Mouse (Mus musculus) right cerebral cortex, postnatal 36 days (tissue): ENCODE measurements at regions not wholly inside any gene's neighbourhood (a gene's known extent, or its start where the extent isn't known, plus 50 kb on each side); places are given as distances from the start of the nearest gene placed in this dataset.

Experiments used
- DNase-seq, 2 experiments: peaks; one replicate each; pipeline ENCODE4 v3.0.0; 2022; ENCODE audit warnings: low spot score in 2 of 2, mixed read lengths in 1 of 2

DNA sequence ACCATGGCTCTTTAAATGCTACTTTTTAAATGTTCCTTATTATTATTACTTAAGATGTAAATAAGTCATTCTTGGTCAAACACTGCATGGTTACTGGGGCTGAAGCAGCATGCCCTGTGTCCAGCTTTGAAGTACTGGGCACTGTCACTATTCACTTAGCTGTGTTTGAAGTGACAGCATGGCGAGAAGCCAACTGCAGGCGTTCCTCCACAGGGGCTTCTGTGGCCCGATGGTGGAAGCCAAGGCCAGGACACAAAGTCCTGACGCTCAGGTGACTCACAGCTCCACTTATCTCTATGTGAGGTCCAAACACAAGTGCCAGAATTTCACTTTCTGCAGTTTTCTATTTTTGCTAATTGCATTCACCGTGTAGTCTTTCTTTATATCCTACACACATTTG is 65.3 kb downstream of the Cdca7 start:
- no peak for DNase-seq

DNA sequence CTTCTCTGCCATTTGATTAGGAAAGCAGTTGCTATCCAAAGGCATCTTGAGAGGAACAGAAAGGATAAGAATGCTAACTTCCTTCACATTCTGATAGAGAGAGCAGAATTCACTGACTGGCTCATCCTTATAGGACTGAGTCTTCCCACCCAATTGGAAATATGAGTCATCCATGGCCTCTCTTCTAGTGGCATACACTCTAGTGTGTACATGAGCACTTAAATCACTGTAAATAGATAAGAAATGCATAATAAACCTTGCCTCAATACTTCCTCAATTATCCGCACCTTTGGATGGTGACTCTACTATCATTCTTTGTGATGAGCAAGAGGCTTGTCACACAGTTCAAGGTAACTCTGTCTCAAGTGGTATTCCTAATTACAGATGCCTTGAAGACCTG is 69.5 kb downstream of the Cdca7 start:
- DNase-seq = no peak

DNA sequence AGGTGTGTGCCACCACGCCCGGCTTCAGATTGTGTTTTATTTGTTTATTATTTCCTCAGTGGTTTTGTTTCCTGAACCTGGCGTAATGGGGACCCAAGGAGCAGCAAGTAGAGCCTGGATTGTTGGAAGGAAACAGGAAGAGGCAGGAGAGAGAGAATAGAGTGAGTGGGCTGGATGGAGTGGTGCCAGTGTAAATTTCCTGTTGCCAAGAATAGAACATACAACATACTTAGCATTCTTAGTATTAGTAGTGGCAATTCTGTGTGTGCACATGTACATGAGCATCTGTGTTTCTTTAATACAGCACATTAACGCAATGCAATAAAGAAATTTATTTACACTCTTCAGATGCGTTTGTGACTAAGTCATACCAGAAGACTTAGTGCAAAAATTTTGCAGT is 70.5 kb downstream of the Cdca7 start:
- DNase-seq = no peak

DNA sequence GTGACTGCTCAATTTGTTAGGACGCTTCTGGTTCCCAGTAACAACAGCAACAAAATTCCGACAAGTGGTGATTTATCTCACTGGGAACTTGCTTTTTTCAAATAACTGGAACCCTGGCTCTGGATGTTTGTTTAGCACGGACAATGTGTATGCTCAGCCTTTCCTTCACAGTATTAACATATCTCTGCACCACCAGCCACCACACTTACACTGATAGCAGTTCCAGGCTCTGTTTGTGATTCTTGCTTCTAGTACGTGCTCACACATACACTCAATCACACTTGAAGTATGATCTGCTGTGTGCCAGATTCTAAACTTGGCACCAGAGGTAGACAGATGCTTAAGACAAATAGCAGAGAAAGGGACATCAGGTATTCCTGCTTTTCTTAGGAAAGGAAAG is 71.0 kb downstream of the Cdca7 start:
- DNase-seq = no peak

DNA sequence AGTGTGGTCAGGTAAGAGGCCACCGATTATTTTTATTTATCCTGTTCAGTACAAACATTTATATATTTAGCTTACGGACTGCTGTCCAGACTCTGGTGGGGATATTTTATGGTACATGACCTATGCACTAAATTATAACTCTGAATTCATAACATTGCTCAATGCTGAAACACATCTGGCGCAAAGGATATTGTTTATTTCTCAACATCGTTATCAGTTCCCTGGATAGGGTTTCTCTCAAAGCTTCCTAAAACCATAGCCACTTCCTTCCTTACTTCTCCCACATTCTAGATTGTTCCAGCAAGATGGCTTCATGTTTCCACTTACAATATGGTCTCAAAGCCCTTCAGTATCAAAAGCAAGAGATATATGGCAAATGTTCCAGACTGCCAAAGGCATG is 75.3 kb downstream of the Cdca7 start:
- DNase-seq = no peak

DNA sequence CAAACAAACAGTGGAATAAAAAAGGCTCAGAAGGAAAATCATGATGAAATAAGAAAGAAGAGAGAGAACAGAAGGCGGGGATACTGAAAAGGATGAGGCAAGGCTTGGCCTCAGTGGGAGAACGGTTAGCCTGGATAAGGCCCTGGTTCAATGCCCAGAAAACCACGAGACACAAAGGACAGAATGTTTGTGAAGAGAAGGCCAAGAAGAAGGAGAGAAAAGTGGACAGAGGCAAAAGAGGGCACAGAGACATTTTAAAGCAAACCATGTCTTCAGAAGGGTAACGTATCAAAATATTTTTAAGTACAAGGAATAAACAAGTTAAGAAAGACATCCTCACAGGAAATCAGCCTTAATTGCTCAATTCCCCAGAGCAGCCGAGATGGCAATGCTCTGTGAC is 78.6 kb downstream of the Cdca7 start:
- no peak for DNase-seq

DNA sequence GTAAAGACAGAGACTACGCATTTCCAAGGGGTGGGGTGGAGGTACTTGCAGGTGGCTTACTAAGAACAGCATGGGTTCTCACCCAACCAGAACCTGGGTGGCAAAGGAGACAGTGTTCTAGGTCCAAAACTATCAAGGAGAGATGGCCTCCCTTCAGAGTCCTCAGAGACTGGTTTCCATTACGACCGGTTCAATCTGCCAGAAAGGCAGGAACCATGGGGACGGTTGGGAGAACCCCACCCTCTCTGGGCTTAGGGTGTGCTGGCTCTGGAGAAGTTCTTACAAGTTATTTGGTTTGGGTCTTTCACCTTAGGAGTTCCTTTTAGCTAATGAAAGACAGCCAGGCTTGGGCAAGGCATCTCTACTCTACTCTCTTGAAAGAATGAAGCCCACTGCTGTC is 79.2 kb downstream of the Cdca7 start:
- DNase-seq = no peak

DNA sequence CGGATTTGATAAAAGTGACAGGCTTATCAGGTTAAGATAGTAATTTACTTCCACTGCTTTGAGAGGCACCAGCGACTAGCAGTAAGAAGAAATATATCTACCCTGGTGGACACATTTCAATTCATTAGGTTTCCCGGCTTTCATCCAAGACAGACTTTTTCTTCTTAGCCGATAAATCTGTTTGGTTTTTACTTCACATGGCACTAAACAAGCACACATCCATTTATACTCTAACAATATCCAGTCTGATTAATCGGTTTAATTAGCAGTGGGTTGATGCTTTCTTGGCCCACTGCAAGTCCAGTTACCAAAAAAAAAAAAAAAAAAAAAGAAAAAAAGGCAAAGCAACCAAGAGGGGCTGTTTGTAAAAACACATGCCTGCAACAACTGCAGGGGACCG is 79.6 kb downstream of the Cdca7 start:
- no peak for DNase-seq

DNA sequence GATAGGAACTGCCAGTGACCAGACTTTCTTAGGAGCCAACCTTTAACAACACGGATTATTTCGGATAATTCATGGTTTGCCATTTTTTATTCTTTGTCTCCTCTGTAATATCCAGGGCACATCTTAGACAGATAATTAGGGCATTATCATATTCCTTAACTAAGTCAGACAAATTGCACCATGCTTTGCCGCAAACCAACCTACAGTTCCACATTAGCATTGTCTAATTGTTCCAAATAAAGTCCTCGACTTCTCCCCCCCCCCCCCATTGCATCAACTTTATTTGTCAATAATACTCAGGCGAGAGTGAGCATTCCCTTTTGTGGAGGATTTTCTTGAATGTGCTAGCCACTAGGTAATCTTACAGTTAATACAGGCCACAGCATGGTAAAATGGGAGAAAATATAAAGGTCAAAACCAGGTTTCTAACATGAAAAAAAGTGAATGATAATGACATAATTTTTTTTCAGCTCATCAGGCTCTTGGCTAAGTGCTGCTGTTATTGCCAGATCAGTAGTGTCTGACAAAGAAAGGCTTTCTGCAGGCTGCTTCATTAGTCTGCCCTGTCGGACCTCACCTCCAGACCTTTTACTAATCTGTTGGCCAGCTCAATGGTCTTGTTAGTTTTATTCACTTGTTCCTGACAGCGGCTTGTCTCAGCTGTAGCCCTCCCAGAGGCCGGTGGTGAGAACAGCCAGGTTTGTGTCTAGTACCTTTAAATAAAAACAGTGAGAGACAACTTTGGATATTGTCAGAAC is 80.3 kb downstream of the Cdca7 start:
- no peak for DNase-seq

DNA sequence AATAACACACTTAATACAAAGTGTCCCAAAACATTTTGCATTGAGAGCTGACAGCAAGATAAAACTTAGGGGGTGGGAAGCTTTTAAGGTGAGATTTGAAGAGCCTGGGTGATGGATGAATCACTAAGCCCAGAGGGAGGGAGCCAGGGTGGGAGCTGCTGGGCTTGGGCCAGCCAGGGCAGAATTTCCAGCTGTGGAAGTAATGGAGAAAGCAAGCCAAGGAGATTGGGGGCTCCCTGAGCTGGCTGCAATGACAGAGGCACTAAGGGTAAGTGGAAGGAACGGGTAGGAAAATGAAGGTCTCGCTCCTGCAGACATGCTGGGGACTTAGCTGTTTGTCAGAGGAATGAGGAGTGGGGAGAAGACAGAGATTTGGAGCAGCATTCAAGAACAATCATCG is 81.2 kb downstream of the Cdca7 start:
- no peak for DNase-seq

DNA sequence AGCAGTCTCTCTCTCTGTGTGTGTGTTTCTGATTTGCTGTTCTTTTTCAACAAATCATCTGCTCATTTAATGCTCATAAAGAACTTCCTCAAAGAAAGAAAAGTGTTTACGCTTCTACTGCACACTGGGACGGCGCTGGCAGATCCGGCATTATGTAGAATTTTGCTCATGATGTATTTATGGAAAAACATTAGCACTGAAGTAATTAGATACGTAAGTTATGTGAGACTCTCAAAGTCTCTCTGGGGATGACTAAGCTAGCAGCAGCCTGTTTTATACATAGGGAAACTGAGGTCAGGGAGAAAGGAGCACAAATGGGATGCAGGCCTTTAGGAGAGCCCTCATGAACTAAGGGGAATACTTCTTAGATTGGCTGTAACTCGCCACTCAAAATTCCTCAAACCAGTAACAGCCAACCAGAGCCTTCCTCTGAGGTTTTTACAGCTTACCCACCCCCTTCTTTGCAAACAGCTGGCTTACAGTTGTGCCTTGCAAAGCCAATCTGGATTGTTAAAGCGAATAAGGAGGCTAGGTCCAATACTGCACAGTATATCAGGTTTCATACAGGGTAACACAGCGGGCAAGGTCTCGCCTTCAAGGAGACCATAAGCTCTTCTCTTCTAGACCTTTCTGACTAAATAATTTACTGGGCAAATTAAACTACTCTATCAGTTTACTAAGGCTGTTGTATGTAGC is 81.8 kb downstream of the Cdca7 start:
- no peak for DNase-seq

DNA sequence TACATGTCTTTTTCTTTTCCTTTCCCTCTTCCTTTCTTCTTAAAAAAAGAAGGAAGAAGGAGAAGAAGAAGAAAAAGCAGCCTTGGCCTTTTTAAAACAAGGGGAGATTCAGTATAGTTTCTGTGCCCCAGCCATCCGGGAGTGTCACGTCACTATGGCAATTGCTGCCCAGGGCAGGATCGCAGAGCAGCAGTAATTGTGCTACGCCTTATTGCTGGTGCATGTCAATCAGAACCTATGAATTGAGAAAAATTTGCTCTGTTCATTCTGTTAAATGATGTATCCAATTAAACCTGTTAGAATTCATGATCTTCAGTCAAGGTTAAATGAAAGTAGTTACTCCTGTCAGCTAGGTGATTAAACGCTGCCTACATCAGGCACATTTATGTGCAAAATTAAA is 85.4 kb downstream of the Cdca7 start:
- no peak for DNase-seq

DNA sequence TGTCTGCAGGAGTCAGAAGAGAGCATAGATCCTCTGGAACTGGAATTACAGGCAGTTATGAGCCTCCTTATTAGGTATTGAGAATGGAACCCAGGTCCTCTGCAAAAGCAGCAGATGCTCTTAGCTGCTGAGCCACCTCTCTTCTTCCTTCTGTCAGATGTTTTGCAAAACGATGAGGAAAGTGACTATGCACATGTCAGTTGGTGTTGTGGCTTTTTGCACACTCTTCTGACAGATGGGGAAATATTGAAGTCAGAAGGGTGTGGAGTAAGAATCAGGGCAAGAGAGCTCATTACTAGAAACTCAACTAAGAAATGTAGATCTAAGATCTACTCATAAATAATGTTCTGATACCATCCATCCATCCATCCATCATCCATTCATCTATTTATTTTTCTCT is 102.4 kb downstream of the Cdca7 start:
- no peak for DNase-seq

DNA sequence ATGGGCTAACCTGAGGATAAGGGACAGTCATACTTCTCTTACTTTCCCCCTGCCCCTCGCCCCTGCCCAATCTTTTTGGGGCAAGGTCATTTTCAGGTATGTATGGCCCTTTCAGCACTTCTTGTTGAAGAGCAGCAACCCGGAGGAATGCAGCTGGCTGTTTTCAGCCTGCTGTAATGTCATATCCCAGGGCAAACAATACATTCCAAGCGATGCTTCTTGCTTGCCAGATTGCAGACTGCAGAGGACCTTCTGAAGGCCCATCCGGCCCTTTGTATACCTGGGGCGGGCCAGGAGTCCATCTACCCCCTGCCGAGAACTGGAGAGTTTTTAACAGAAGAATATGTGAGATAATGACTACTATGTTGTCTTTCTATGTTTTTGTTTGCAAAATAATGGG is 105.2 kb downstream of the Cdca7 start:
- DNase-seq = no peak

DNA sequence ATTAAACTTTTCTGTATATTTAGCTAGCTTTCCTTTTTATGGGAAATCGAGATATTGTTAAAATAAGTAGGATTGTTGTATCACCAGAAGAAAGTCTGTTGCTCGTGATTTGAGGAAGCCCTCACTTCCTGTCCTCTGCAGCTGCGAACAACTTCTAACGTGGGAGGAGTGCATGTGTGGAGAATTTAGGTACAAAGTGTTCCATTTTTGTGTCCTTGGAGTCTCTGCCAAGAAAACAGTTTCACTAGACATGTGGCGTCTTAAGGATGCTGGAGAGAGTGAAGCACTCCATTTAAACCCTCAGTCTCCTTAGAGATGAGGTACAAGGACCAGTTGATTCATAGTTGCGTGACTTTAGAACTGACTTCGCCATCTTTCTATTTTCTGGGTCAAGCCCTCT is 112.9 kb downstream of the Cdca7 start:
- peak; percentile 20 to 69 for DNase-seq

DNA sequence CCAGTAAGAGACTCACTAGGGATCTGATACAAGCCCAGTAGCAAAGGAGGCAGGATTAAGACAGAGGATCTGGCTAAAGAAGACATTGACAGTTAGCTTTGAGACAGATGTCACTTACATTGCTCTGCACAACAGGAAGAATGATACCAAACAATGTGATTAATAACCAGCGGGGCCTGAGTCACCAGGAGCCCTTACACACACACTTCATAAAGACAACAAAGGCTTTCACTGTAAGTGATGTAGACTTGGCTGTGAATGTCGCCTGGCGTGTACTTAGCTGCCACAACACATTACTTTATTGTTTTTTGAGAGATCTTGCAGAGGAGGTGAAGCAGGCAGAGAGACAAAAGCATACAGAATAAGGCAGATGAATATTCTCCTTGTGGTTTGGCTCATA is 116.1 kb downstream of the Cdca7 start:
- no peak for DNase-seq

DNA sequence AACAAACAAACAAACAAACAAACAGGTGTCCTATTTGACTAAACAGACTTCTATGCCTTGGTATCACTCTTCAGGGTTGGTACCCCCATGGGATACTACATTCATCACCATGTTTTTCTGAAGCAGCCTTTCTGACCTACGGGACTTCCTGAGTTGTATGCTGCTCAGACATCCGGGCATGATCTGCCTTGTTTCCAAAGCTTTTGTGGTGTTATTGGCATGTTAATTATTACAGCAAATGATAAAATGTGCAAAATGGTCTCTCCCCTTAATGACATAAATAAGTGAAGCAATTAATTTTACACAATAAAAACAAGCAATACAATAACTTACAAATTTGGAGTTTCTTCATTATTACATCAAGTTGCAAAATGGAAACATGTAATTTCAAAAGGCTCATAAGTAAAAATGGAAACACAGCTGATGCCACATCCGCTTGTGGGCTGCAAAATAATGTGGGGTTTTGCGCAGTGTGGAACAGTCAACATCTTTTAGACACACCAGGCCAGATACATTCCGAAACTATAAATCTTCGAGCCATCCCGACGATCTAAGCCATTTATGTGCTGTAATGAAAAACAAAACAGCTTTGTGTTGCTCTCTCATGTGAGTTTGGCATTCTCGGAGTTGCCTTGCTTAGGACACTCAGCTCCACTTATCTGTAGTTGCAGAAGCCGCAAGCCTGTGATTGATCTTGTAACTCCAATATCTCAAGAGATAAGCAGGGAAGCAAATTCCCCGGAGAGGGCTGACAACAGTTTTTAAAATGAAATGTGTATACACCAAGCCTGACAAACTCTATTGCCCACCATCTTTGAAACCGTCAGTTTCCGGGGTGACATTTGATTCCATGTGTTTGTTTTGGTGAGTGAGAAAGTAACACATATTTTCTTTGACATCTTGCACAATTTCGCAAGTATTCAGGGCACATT is 121.3 kb downstream of the Cdca7 start:
- no peak for DNase-seq

DNA sequence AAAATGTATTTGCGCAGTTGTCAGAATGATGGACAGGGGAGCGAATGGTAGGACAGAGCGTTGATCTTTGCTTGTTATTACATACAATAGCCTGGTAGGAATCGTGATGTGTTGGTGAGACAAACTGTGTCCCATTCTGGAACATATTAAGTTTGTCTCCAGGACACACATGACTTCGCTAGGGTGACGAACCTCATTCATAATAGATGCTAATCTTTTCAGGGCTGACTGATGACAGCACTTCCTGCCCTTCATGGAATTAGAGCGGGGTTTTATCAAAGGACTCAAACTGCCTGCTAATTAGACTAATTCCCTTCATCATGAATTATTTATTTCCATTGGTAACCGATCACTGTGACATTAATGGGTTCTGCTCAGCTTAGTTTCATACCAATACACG is 122.0 kb downstream of the Cdca7 start:
- no peak for DNase-seq

DNA sequence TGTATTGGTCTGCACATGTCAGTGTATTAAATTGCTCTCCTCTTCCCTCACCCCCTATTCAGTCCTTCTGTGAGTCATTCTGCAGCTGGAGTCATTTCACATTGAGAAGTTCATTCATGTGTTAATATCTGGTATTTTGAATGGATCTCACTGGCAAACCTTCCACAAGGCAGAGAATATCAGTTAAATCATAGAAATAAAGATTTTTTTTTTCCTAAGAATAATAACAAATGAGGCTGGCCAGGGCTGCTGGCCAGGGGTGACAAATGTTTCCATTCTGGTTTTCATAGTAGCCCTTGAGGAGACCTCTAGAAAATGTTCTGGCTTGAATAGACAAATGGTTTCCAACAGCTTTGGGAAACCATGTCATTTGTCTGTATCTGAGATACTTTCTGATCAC is 124.8 kb downstream of the Cdca7 start:
- no peak for DNase-seq

DNA sequence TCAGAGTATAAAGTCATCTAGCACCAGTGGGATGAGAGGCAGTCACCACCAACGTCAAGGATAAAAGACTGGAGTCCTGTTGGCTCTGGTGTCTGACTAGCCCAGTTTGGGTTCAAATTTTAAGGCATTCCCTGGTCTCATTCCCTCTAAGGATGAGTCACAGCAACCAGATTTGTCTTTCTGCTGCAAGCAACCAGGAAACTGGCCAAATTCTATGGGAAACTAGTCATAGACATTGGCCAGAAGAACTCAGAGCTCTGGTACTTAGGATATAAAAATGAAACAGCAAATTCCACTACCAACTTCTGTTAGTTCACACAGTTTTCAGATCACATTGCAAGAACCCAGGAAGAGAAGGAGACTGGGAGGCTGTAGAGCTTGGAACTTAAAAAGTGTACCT is 126.2 kb downstream of the Cdca7 start:
- DNase-seq = peak in 1 of 2 experiments; percentile 25

DNA sequence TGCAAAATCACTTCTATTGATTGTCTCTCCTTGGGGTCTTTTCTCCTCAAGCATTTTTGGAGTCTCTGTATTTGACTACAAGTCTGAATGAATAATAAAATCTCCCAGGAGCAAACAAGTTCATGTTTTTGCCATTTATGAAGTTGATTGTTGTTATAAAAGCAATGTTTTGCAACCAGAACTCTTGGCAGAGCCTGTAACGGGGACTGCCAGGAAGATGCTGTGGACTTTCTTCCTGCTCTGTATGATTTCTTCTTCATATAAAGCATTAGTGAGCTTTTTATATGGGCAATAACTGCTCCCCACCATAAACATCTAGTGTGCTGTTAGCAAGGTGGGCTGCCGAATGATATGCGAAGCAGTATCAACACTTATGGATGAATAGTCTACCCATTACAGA is 136.3 kb downstream of the Cdca7 start:
- DNase-seq = no peak

DNA sequence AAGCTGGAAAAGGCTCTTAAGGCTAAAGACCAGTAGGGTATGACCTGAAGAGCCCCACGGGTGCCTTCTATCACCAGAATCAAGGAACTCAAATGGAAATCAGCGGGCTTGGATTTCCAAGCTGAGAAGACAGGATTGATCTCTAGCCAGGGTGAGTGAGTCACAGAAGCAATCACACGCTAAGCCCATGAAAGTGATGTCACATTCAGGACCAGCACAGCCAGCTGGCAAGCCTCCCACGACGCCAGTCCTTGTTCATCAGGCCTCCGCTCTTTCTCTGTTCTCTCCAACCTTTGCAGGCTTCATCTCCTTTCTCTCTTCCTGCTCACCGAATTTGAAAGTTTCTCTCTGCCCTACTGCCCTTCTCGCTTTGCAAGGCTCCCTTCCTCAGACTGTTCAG is 138.3 kb downstream of the Cdca7 start:
- DNase-seq = peak in 1 of 2 experiments; percentile 14

DNA sequence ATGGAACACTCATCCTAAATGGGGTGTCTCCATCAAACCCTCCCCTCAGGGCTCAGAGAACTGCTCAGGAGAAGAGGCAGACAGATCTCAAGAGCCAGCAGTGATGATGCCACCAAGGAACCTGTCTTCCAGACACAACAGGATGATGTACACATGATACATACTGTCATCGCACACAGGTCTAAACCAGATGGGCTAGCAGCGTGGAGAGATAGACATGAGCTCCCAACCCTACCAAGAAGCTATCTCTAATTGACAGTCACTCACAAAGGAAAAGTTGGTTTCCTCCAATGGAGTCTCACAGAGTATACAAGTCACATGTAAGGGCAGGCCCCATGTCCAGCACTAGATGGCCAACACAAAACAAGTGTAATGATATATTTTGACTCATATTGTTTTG is 139.9 kb downstream of the Cdca7 start:
- no peak for DNase-seq
